Mouse (Mus musculus) cerebellum, adult 2 months (tissue): ENCODE measurements at regions not wholly inside any gene's neighbourhood (a gene's known extent, or its start where the extent isn't known, plus 50 kb on each side); places are given as distances from the start of the nearest gene placed in this dataset.

Source experiments
- CTCF ChIP-seq: fragments of 200-500 bp; IDR thresholded peaks from 2 replicates; pipeline ENCODE4 v1.5.1; 2011; ENCODE audit warnings: low read depth, mild to moderate bottlenecking, control low read depth, low read length, moderate library complexity, borderline replicate concordance; ENCODE audit not compliant: insufficient read depth
- POLR2A ChIP-seq: fragments of 200-500 bp; IDR thresholded peaks from 2 replicates; pipeline ENCODE4 v1.6.1; 2011; ENCODE audit warnings: low read length, control low read depth, borderline replicate concordance; ENCODE audit not compliant: insufficient read depth

DNA sequence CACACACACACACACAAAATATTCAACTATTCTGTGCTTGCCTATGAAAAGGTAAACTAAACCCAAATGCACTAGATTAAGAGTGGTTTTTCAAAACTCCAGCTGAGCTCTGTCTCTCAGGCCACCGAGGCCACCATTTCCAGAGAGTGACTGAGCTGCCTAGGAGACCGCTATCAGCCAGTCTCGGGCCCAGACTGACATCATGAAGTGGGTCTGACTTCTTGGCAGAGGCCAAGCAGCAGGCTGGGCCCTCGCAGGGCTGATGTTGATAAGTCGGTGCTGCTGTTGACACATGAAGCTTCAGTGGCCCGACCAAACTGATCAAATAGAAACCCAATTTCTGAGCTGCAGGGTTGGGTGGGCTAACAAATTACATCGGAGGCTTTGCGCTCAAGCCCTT is 302.2 kb upstream of the Prox1 start:
- TF ChIP-seq CTCF: no peak
- TF ChIP-seq POLR2A: no peak
